Mouse (Mus musculus): ENCODE results near the gene Osbpl10. TPM values are rescaled to one million over a fixed set of nuclear protein-coding genes. Genes with fewer than 3 reads are reported as not detected.

Osbpl10 gene
- polyA plus RNA-seq, 1 experiment from 2014 or later: 1.4 TPM

DNA sequence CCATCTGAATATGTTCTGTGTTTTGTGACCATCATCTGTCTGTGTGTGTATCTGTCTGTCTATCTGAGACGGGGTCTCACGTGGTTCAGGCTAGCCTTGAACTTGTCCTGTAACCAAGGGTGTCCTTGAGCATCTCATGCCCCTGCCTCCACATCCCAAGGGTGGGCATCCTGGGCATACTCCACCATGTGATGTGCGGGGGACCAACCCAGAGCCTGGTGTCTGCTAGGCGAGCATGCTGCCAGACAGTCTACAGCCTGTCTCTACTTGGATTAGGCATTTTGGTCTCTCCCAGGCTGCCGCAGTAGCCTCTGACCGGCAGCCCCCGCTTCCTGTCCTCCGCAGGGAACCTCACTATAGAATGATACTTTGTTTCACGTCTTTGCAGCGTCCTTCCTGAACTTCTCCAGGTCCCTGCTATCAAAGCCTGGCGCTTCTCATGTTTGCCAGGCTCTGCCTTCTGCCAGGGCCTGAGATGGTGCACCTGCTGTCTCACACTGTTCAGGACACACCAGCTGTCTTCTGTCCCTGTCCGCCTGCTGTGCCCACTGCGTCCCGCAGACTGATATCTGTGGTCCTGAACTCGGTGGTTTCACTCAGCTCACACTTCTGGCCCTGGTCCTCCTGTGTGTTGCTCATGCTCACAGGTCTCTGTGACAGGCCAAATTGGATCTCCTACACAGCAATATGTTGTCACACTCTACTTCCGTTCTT lies 66.9 kb downstream of the Osbpl10 start:
- H3K9me3 ChIP-seq (ENCODE audit: control insufficient read depth, low read length): no peaks in the 10 kb centered on the region
- DNase-seq (ENCODE audit: low spot score) (no peak), ATAC-seq (ENCODE audit: low FRiP score, low TSS enrichment) (no peak)
- no peaks in the 10 kb centered on the region for H3K4me1 ChIP-seq (replicated peaks; ENCODE audit: control insufficient read depth, insufficient read depth)
- no peak overlapping the region for H3K4me3 ChIP-seq (ENCODE audit: low read depth, low read length)
- no peaks in the 10 kb centered on the region for H3K27me3 ChIP-seq (ENCODE audit: control insufficient read depth, insufficient read depth, low read length)
- 60% methylated on average over 16 of the region's 16 CpGs for WGBS
- no peak overlapping the region for H3K9ac ChIP-seq (ENCODE audit: low read length)
- no peaks in the 10 kb centered on the region for H3K36me3 ChIP-seq (ENCODE audit: control insufficient read depth, insufficient read depth, low read length)
- no peak overlapping the region for H3K4me2 ChIP-seq (replicated peaks; ENCODE audit: low read depth)
- no peak overlapping the region for H3K27ac ChIP-seq (replicated peaks)
- TF ChIP-seq EP300 (optimal IDR thresholded peaks at IDR 0.05): no peak
- no peak for TF ChIP-seq CTCF (IDR thresholded peaks at IDR 0.05; ENCODE audit: low read depth)

DNA sequence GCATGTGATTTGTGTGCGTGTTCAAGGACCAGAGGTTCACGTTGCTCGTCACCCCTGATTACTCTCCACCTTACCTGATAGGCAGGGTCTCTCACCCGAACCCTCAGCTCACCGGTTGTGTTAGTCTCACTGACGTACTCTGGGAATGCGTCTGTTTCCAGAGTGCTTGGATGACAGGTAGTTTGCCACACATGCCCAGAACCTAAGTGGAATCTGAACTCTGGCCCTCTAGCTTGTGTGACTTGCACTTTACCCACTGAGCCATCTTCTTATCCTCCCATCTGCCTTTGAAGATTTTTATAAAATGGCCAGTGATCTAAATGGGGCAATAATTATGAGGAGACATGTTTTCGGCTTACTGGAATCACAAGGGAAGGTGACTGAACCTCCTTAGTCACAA lies 68.3 kb downstream of the Osbpl10 start:
- no peak overlapping the region for H3K9ac ChIP-seq (ENCODE audit: low read length)
- H3K9me3 ChIP-seq (ENCODE audit: control insufficient read depth, low read length): no peaks in the 10 kb centered on the region
- no peaks in the 10 kb centered on the region for H3K36me3 ChIP-seq (ENCODE audit: control insufficient read depth, insufficient read depth, low read length)
- WGBS: 85% methylated on average over 8 of the region's 8 CpGs
- no peak overlapping the region for H3K4me3 ChIP-seq (ENCODE audit: low read depth, low read length)
- H3K27me3 ChIP-seq (ENCODE audit: control insufficient read depth, insufficient read depth, low read length): no peaks in the 10 kb centered on the region
- H3K27ac ChIP-seq (replicated peaks): no peak overlapping the region
- ATAC-seq (ENCODE audit: low FRiP score, low TSS enrichment): no peak
- no peak for DNase-seq (ENCODE audit: low spot score)
- TF ChIP-seq CTCF (IDR thresholded peaks at IDR 0.05; ENCODE audit: low read depth): no peak
- TF ChIP-seq EP300 (optimal IDR thresholded peaks at IDR 0.05): no peak
- no peaks in the 10 kb centered on the region for H3K4me1 ChIP-seq (replicated peaks; ENCODE audit: control insufficient read depth, insufficient read depth)
- no peak overlapping the region for H3K4me2 ChIP-seq (replicated peaks; ENCODE audit: low read depth)

DNA sequence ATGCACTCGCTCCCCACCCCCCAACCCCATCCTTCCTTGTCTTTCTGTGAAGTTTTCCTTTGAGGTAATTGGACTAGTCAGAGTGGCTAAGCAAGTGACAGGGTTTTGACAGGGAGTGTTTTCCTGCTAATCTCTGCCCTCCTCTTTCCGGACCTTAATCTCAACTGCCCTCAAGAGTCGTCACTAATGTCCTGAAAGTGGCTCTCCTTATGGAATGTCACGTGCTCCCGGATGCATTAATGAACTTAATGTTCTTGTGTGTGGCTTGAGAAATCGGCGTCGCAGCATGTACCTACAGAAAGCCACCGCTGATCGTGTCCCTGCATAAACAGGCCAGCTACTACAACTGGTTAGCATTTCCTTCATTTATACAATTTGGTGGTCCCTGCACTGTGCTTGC lies 70.0 kb downstream of the Osbpl10 start:
- Histone ChIP-seq H3K4me3 (ENCODE audit: low read depth, low read length) (no peak overlapping the region), H3K36me3 (ENCODE audit: control insufficient read depth, insufficient read depth, low read length) (no peaks in the 10 kb centered on the region), H3K9me3 (ENCODE audit: control insufficient read depth, low read length) (no peaks in the 10 kb centered on the region), H3K27ac (replicated peaks) (no peak overlapping the region), H3K4me1 (replicated peaks; ENCODE audit: control insufficient read depth, insufficient read depth) (no peaks in the 10 kb centered on the region), H3K27me3 (ENCODE audit: control insufficient read depth, insufficient read depth, low read length) (no peaks in the 10 kb centered on the region), H3K9ac (ENCODE audit: low read length) (no peak overlapping the region), H3K4me2 (replicated peaks; ENCODE audit: low read depth) (no peak overlapping the region)
- 60% methylated on average over 10 of the region's 10 CpGs for WGBS
- DNase-seq (ENCODE audit: low spot score) (no peak), ATAC-seq (ENCODE audit: low FRiP score, low TSS enrichment) (no peak)
- TF ChIP-seq EP300 (optimal IDR thresholded peaks at IDR 0.05) (no peak), CTCF (IDR thresholded peaks at IDR 0.05; ENCODE audit: low read depth) (no peak)

DNA sequence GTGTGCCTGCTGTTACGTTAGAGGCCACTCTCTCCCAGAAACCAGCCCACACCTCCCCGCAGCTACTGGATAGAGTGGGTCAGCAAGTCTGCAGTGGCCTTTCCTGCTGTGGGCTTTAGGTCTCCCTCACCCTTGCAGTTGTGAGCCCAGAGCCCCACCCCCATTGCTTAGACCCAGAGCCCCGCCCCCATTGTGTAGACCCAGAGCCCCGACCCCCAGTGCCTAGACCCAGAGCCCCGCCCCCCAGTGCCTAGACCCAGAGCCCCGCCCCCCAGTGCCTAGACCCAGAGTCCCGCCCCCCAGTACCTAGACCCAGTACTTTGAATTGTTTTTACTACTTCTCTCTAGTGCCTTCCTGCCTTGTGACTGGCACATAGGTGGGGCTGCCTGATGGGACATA lies 70.5 kb downstream of the Osbpl10 start:
- H3K4me2 ChIP-seq (replicated peaks; ENCODE audit: low read depth): no peak overlapping the region
- no peak overlapping the region for H3K9ac ChIP-seq (ENCODE audit: low read length)
- H3K9me3 ChIP-seq (ENCODE audit: control insufficient read depth, low read length): no peaks in the 10 kb centered on the region
- ATAC-seq (ENCODE audit: low FRiP score, low TSS enrichment) (no peak), DNase-seq (ENCODE audit: low spot score) (no peak)
- 60% methylated on average over 7 of the region's 7 CpGs for whole genome bisulfite sequencing
- no peaks in the 10 kb centered on the region for H3K4me1 ChIP-seq (replicated peaks; ENCODE audit: control insufficient read depth, insufficient read depth)
- no peak overlapping the region for H3K27ac ChIP-seq (replicated peaks)
- TF ChIP-seq CTCF (IDR thresholded peaks at IDR 0.05; ENCODE audit: low read depth) (no peak), EP300 (optimal IDR thresholded peaks at IDR 0.05) (no peak)
- H3K4me3 ChIP-seq (ENCODE audit: low read depth, low read length): no peak overlapping the region
- no peaks in the 10 kb centered on the region for H3K27me3 ChIP-seq (ENCODE audit: control insufficient read depth, insufficient read depth, low read length)
- H3K36me3 ChIP-seq (ENCODE audit: control insufficient read depth, insufficient read depth, low read length): no peaks in the 10 kb centered on the region

DNA sequence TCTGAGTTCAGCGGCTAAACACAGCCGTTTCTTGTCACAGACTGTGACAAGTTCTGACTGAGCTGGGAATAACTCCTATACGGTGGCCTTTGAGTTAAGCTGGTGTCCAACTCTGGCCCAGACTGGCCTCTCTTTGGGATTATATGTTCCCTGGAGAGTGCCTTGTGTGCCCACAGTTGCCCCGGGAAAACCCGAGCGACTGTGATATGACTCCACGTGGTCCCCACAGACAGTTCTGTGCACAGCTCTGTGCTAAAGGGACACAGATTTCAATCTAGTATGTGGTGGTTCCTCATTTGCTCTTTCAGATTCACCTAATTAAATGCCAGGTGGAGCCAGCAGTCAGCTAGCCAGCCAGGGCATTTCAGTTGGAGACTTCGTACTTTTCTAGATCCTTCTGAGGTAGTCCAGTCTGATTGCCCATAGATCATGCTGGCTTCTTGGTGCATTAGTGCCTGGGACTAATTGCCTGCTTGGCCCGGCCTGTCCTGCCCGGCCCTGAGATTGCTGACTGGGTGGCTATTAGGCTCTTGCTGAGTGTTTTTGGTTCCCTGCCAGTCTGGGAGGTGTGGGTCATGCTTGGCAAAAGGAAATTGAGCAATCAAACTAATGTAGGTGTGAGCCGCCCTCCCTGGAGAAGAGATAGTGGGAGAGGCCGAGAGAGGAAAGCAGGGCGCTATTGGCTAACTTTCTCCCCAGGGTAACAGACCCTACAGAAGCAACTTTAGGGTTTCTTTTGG lies 71.8 kb downstream of the Osbpl10 start:
- H3K9me3 ChIP-seq (ENCODE audit: control insufficient read depth, low read length): no peaks in the 10 kb centered on the region
- no peaks in the 10 kb centered on the region for H3K4me1 ChIP-seq (replicated peaks; ENCODE audit: control insufficient read depth, insufficient read depth)
- H3K4me3 ChIP-seq (ENCODE audit: low read depth, low read length): no peak overlapping the region
- TF ChIP-seq CTCF (IDR thresholded peaks at IDR 0.05; ENCODE audit: low read depth) (no peak), EP300 (optimal IDR thresholded peaks at IDR 0.05) (no peak)
- WGBS: 59% methylated on average over 13 of the region's 13 CpGs
- no peaks in the 10 kb centered on the region for H3K27me3 ChIP-seq (ENCODE audit: control insufficient read depth, insufficient read depth, low read length)
- DNase-seq (ENCODE audit: low spot score) (peak; percentile 81), ATAC-seq (ENCODE audit: low FRiP score, low TSS enrichment) (peak; percentile 60)
- no peaks in the 10 kb centered on the region for H3K36me3 ChIP-seq (ENCODE audit: control insufficient read depth, insufficient read depth, low read length)
- H3K4me2 ChIP-seq (replicated peaks; ENCODE audit: low read depth): no peak overlapping the region
- no peak overlapping the region for H3K27ac ChIP-seq (replicated peaks)
- no peak overlapping the region for H3K9ac ChIP-seq (ENCODE audit: low read length)

DNA sequence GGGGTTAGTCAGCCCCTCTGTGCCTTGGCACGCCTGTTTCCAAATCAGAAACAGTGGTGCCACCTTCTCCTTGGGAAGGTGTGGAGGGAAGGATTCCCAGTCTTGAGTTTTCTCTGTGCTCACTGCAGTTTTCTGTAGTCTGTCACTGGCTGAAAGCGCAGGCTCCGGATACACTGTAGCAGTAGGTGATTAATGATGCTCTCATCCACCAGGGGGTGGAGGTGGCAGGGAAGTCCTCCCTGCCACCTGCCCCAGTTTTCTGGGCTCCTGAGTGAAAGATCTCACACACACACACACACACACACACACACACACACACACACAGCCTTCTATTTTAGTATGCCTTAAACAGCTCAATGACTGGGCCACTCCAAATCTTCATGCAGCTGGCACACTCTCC lies 73.6 kb downstream of the Osbpl10 start:
- no peaks in the 10 kb centered on the region for H3K27me3 ChIP-seq (ENCODE audit: control insufficient read depth, insufficient read depth, low read length)
- no peak overlapping the region for H3K9ac ChIP-seq (ENCODE audit: low read length)
- no peak overlapping the region for H3K27ac ChIP-seq (replicated peaks)
- H3K4me3 ChIP-seq (ENCODE audit: low read depth, low read length): no peak overlapping the region
- DNase-seq (ENCODE audit: low spot score) (no peak), ATAC-seq (ENCODE audit: low FRiP score, low TSS enrichment) (no peak)
- TF ChIP-seq EP300 (optimal IDR thresholded peaks at IDR 0.05): no peak
- TF ChIP-seq CTCF (IDR thresholded peaks at IDR 0.05; ENCODE audit: low read depth): no peak
- H3K36me3 ChIP-seq (ENCODE audit: control insufficient read depth, insufficient read depth, low read length): no peaks in the 10 kb centered on the region
- H3K9me3 ChIP-seq (ENCODE audit: control insufficient read depth, low read length): no peaks in the 10 kb centered on the region
- H3K4me2 ChIP-seq (replicated peaks; ENCODE audit: low read depth): no peak overlapping the region
- WGBS: 57% methylated on average over 3 of the region's 3 CpGs
- H3K4me1 ChIP-seq (replicated peaks; ENCODE audit: control insufficient read depth, insufficient read depth): no peaks in the 10 kb centered on the region

Measured in stomach, postnatal 0 days (tissue).